ENCODE assay signal across 30 mouse cellular contexts in the genomic region with DNA sequence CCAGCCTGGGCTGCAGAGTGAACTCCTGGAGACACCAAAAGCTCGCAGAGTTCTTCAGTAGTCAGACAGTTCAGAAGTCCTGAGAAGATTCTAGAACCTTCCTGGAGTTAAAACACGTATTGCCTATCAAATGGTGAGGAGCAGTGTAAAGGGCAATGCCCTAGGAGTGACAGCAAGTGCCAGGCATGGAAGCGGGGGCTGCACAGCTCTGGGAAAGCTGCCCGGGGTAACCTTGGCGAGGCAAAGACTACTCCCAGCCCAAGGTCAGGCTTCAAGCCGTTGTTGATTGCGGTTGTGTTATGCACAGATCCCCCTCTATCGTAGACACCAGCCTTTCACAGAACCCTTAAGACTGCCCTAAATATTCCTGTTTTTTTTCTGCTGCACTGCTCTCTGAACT. TPM values are rescaled to one million over a fixed set of nuclear protein-coding genes. Genes with fewer than 3 reads are reported as not detected.
DNase-seq lines count a peak whose midpoint lies in the region; ATAC-seq lines count a peak whose summit lies in the region.
"Had no signal": no experiment of that assay in that cellular context is flagged by ENCODE, and none has a peak within 500 bp of the region (broad histone marks: within the 10 kb centered on the region; RNA-seq: fewer than 3 reads in every experiment).

No protein-coding gene starts in this region.

- no peaks in the 10 kb centered on the region for H3K36me3 ChIP-seq in heart, embryonic 16.5 days (ENCODE audit: control insufficient read depth, insufficient read depth)
- H3K36me3 ChIP-seq: forebrain, embryonic 15.5 days; hindbrain, embryonic 15.5 days; liver, embryonic 15.5 days; midbrain, embryonic 15.5 days; neural tube, embryonic 13.5 days had no signal

- peaks cover 14% of the 10 kb centered on the region for H3K27me3 ChIP-seq in heart, embryonic 16.5 days (ENCODE audit: control insufficient read depth, insufficient read depth, low read length)

- no peak for ATAC-seq in heart, embryonic 16.5 days (replicated peaks; ENCODE audit: extremely low read depth, insufficient read depth, low FRiP score)
- no peak for ATAC-seq in granulocyte monocyte progenitor cell, adult 5-6 weeks (replicated peaks; ENCODE audit: poor library complexity, severe bottlenecking)
- ATAC-seq: CD4-positive, CD25-positive, alpha-beta regulatory T cell, adult 4 months; forebrain, embryonic 15.5 days; midbrain, embryonic 15.5 days had no signal

- peaks cover 12% of the 10 kb centered on the region for H3K4me1 ChIP-seq in heart, embryonic 16.5 days (ENCODE audit: control insufficient read depth, insufficient read depth, low read length)

- H3K9me3 ChIP-seq in heart, embryonic 16.5 days (replicated peaks; ENCODE audit: control insufficient read depth, low read length) = no peaks in the 10 kb centered on the region
- H3K9me3 ChIP-seq: embryonic facial prominence, embryonic 10.5 days; forebrain, embryonic 15.5 days; hindbrain, embryonic 15.5 days; limb, embryonic 13.5 days; liver, embryonic 15.5 days; lung, embryonic 15.5 days; midbrain, embryonic 15.5 days; neural tube, embryonic 13.5 days had no signal

- H3K27ac ChIP-seq in heart, embryonic 16.5 days (ENCODE audit: low read length) = peak overlapping the region; percentile 8; the same call in 1 of the 2 replicates
- H3K27ac ChIP-seq: embryonic facial prominence, embryonic 10.5 days; forebrain, embryonic 15.5 days; hindbrain, embryonic 15.5 days; limb, embryonic 13.5 days; liver, embryonic 15.5 days; lung, embryonic 15.5 days; midbrain, embryonic 15.5 days; neural tube, embryonic 13.5 days had no signal

- intact Hi-C loops in heart, postnatal 36 days (cut with DNase I) = no loop called here

- DNase-seq in heart, postnatal 36 days = no peak
- DNase-seq in ovary, adult 18-20 months (ENCODE audit: low spot score) = peak; percentile 85
- no peak for DNase-seq in ovary, postnatal 10 days (ENCODE audit: low spot score)
- peak; percentile 81 for DNase-seq in adrenal gland, postnatal 25 days
- DNase-seq in spleen, adult 18-20 months = no peak
- DNase-seq: cerebellum, adult 9-10 months; gastrocnemius, postnatal 10 days; kidney, adult 9 months; kidney, postnatal 14 days; layer of hippocampus, postnatal 36 days; lung, postnatal 4 days; thymus, adult 18-20 months had no signal

- H3K9ac ChIP-seq in heart, embryonic 16.5 days (ENCODE audit: low read length) = no peak overlapping the region
- H3K9ac ChIP-seq: forebrain, embryonic 15.5 days; hindbrain, embryonic 15.5 days; limb, embryonic 13.5 days; liver, embryonic 15.5 days; lung, embryonic 15.5 days; midbrain, embryonic 15.5 days; neural tube, embryonic 13.5 days had no signal

- WGBS in heart, embryonic 16.5 days = 82% methylated on average over 8 of the region's 8 CpGs

- no peak overlapping the region for H3K4me2 ChIP-seq in heart, embryonic 16.5 days (ENCODE audit: low read depth, low read length)
- H3K4me2 ChIP-seq: forebrain, embryonic 15.5 days; heart, embryonic 11.5 days; hindbrain, embryonic 15.5 days; limb, embryonic 13.5 days; liver, embryonic 15.5 days; lung, embryonic 15.5 days; midbrain, embryonic 15.5 days; neural tube, embryonic 13.5 days had no signal

- H3K4me3 ChIP-seq in heart, embryonic 16.5 days (ENCODE audit: low read length) = no peak overlapping the region
- H3K4me3 ChIP-seq: embryonic facial prominence, embryonic 10.5 days; forebrain, embryonic 15.5 days; hindbrain, embryonic 15.5 days; limb, embryonic 13.5 days; liver, embryonic 15.5 days; lung, embryonic 15.5 days; midbrain, embryonic 15.5 days; myocyte; neural tube, embryonic 13.5 days had no signal

RNA-seq across cellular contexts. Expression of a gene that starts 4.7 kb away (rescaled TPM):
- polyA plus RNA-seq in heart, embryonic 16.5 days (2015; fragmentation: Nextera tagmentation; extraction: Ambion mirVana) = 10.8 and 14.5 TPM in 2 replicates
- total RNA-seq in heart, postnatal 36 days (2021) = 1 to 10 TPM; 3.7 to 5.1 TPM
- total RNA-seq in adrenal gland, postnatal 25 days (2021) = 4.7 and 5.1 TPM in 2 replicates
- not detected in 2 replicates for total RNA-seq in granulocyte monocyte progenitor cell, adult 5-6 weeks (2014; fragmentation: Nextera tagmentation)
- total RNA-seq in granulocyte monocyte progenitor cell, adult 5-6 weeks (2017) = 0.10 and 0.22 TPM in 2 replicates

RNA-seq across cellular contexts. Expression of a gene that starts 5.0 kb away (rescaled TPM):
- polyA plus RNA-seq in heart, embryonic 16.5 days (2015; fragmentation: Nextera tagmentation; extraction: Ambion mirVana) = 0.70 and 0.90 TPM in 2 replicates
- total RNA-seq in heart, postnatal 36 days (2021) = under 1 TPM in 1 of 2 experiments, not detected in 1; 0.17 TPM
- total RNA-seq in adrenal gland, postnatal 25 days (2021) = 1.00 TPM in 1 of 2 replicates, not detected in the other
- total RNA-seq in granulocyte monocyte progenitor cell, adult 5-6 weeks (2014; fragmentation: Nextera tagmentation) = not detected in 2 replicates
- not detected in 2 replicates for total RNA-seq in granulocyte monocyte progenitor cell, adult 5-6 weeks (2017)
- total RNA-seq: common myeloid progenitor, adult 5-6 weeks; megakaryocyte-erythroid progenitor cell, adult 5-6 weeks had no signal
- polyA plus RNA-seq: myocyte had no signal

RNA-seq across cellular contexts. Expression of a gene that starts 12.0 kb away (rescaled TPM):
- 15.5 and 16.6 TPM in 2 replicates for polyA plus RNA-seq in heart, embryonic 16.5 days (2015; fragmentation: Nextera tagmentation; extraction: Ambion mirVana)
- total RNA-seq in heart, postnatal 36 days (2021) = 100 to 1,000 TPM; 107 to 112 TPM
- 150 and 153 TPM in 2 replicates for total RNA-seq in adrenal gland, postnatal 25 days (2021)
- 87.7 and 105 TPM in 2 replicates for total RNA-seq in granulocyte monocyte progenitor cell, adult 5-6 weeks (2014; fragmentation: Nextera tagmentation)
- total RNA-seq in granulocyte monocyte progenitor cell, adult 5-6 weeks (2017) = 103 and 128 TPM in 2 replicates

RNA-seq across cellular contexts. Expression of a gene that starts 24.8 kb away (rescaled TPM):
- not detected in 2 replicates for polyA plus RNA-seq in heart, embryonic 16.5 days (2015; fragmentation: Nextera tagmentation; extraction: Ambion mirVana)
- 10 to 100 TPM; 20.2 to 36.3 TPM for total RNA-seq in heart, postnatal 36 days (2021)
- total RNA-seq in adrenal gland, postnatal 25 days (2021) = 11.2 and 12.4 TPM in 2 replicates
- total RNA-seq in granulocyte monocyte progenitor cell, adult 5-6 weeks (2014; fragmentation: Nextera tagmentation) = not detected in 2 replicates
- total RNA-seq in granulocyte monocyte progenitor cell, adult 5-6 weeks (2017) = not detected in 2 replicates
- total RNA-seq: common myeloid progenitor, adult 5-6 weeks; gastrocnemius, postnatal 10 days; layer of hippocampus, adult 8-10 months; layer of hippocampus, postnatal 36 days; left cerebral cortex, postnatal 14 days; megakaryocyte-erythroid progenitor cell, adult 5-6 weeks had no signal
- polyA plus RNA-seq: CD4-positive, CD25-positive, alpha-beta regulatory T cell, adult 4 months; embryonic facial prominence, embryonic 10.5 days; forebrain, embryonic 15.5 days; heart, embryonic 11.5 days; hindbrain, embryonic 15.5 days; intestine, embryonic 14.5 days; limb, embryonic 13.5 days; lung, embryonic 15.5 days; midbrain, embryonic 15.5 days; myocyte; neural tube, embryonic 13.5 days had no signal

RNA-seq across cellular contexts. Expression of a gene that starts 44.1 kb away (rescaled TPM):
- polyA plus RNA-seq in heart, embryonic 16.5 days (2015; fragmentation: Nextera tagmentation; extraction: Ambion mirVana) = not detected in 2 replicates
- total RNA-seq in heart, postnatal 36 days (2021) = 1 to 10 TPM; 2.9 to 4.6 TPM
- total RNA-seq in adrenal gland, postnatal 25 days (2021) = 2.4 and 9.8 TPM in 2 replicates
- total RNA-seq in granulocyte monocyte progenitor cell, adult 5-6 weeks (2014; fragmentation: Nextera tagmentation) = not detected in 2 replicates
- not detected in 2 replicates for total RNA-seq in granulocyte monocyte progenitor cell, adult 5-6 weeks (2017)
- total RNA-seq: common myeloid progenitor, adult 5-6 weeks; gastrocnemius, postnatal 10 days; layer of hippocampus, adult 8-10 months; layer of hippocampus, postnatal 36 days; left cerebral cortex, postnatal 14 days; megakaryocyte-erythroid progenitor cell, adult 5-6 weeks had no signal
- polyA plus RNA-seq: CD4-positive, CD25-positive, alpha-beta regulatory T cell, adult 4 months; embryonic facial prominence, embryonic 10.5 days; forebrain, embryonic 15.5 days; heart, embryonic 11.5 days; hindbrain, embryonic 15.5 days; intestine, embryonic 14.5 days; limb, embryonic 13.5 days; liver, embryonic 15.5 days; lung, embryonic 15.5 days; midbrain, embryonic 15.5 days; myocyte; neural tube, embryonic 13.5 days had no signal

Comparison
In these comparisons a context has a peak if more than half of its experiments do, and no peak if none do; other contexts are left out.
1. DNase-seq: peak in ovary, adult 18-20 months (single experiment) and adrenal gland, postnatal 25 days (single experiment); none in heart, postnatal 36 days (0 of 2), ovary, postnatal 10 days (single experiment) and spleen, adult 18-20 months (0 of 2).